Mouse (Mus musculus) c-Kit-positive CD71-negative TER-119-negative erythroid progenitor cells, embryonic 14.5 days (primary cell): ENCODE data around the gene Gdpd1.
"Not testable (repeated sequence)": the region's sequence is repeated elsewhere in the genome, so short reads cannot be mapped to it uniquely, and the experiment has no call there.

Source experiments
- DNase-seq: peaks from one replicate; pipeline ENCODE4 v3.0.0-alpha.2; 2013; ENCODE audit warnings: low read depth

Gdpd1 gene

GRCm38 (mm10) chr11:87073866-87074440, at the start of gene Gdpd1:
Gene Gdpd1 (minus strand): TSS chr11:87074062.
- DNase-seq, result peak; percentile 81

GRCm38 (mm10) chr11:87121864-87122263, 48.0 kb upstream of the Gdpd1 start:
- no peak for DNase-seq

- no peak for DNase-seq
Measured at GRCm38 (mm10) chr11:87110172-87110909, 36.5 kb upstream of the Gdpd1 start.

GRCm38 (mm10) chr11:87109519-87110171, 35.8 kb upstream of the Gdpd1 start:
- DNase-seq, result no peak

- peak; percentile 98 for DNase-seq
Measured at GRCm38 (mm10) chr11:87108755-87109518, 35.1 kb upstream of the Gdpd1 start, which contains the start of gene Ska2. Gene Ska2 (plus strand): TSS chr11:87109234.

- DNase-seq, result no peak
Measured at GRCm38 (mm10) chr11:87108409-87108754, 34.5 kb upstream of the Gdpd1 start, which contains the start of gene Prr11. Gene Prr11 (minus strand): TSS chr11:87108708.

GRCm38 (mm10) chr11:87087142-87087541, 13.3 kb upstream of the Gdpd1 start:
- no peak for DNase-seq

- DNase-seq, result peak; percentile 82
Measured at GRCm38 (mm10) chr11:87086290-87086984, 12.6 kb upstream of the Gdpd1 start, which contains the start of gene Smg8. Gene Smg8 (minus strand): TSS chr11:87086774.

GRCm38 (mm10) chr11:87085461-87085860, 11.6 kb upstream of the Gdpd1 start:
- no peak for DNase-seq

GRCm38 (mm10) chr11:87083712-87084111, 9.8 kb upstream of the Gdpd1 start:
- no peak for DNase-seq

GRCm38 (mm10) chr11:87073343-87073865, 458 bp downstream of the Gdpd1 start:
- DNase-seq, result peak; percentile 20

- no peak for DNase-seq
Measured at GRCm38 (mm10) chr11:87062087-87062486, 11.8 kb downstream of the Gdpd1 start.

- DNase-seq, result no peak
Measured at GRCm38 (mm10) chr11:87060410-87060809, 13.5 kb downstream of the Gdpd1 start.

- DNase-seq, result no peak
Measured at GRCm38 (mm10) chr11:87056286-87056685, 17.6 kb downstream of the Gdpd1 start.

- DNase-seq, result not testable (repeated sequence)
Measured at GRCm38 (mm10) chr11:87048900-87049299, 25.0 kb downstream of the Gdpd1 start.

- no peak for DNase-seq
Measured at GRCm38 (mm10) chr11:87046968-87047367, 26.9 kb downstream of the Gdpd1 start.

GRCm38 (mm10) chr11:87043052-87043451, 30.8 kb downstream of the Gdpd1 start:
- DNase-seq, result no peak

GRCm38 (mm10) chr11:87039307-87039963, 34.4 kb downstream of the Gdpd1 start:
- peak; percentile 22 for DNase-seq

GRCm38 (mm10) chr11:87036180-87036579, 37.7 kb downstream of the Gdpd1 start:
- no peak for DNase-seq

- DNase-seq, result no peak
Measured at GRCm38 (mm10) chr11:87028212-87028611, 45.6 kb downstream of the Gdpd1 start.
